Mouse (Mus musculus): ENCODE results near the gene Gm17657.
"Not testable (repeated sequence)": the region's sequence is repeated elsewhere in the genome, so short reads cannot be mapped to it uniquely, and the experiment has no call there.

Gene Gm17657

DNA sequence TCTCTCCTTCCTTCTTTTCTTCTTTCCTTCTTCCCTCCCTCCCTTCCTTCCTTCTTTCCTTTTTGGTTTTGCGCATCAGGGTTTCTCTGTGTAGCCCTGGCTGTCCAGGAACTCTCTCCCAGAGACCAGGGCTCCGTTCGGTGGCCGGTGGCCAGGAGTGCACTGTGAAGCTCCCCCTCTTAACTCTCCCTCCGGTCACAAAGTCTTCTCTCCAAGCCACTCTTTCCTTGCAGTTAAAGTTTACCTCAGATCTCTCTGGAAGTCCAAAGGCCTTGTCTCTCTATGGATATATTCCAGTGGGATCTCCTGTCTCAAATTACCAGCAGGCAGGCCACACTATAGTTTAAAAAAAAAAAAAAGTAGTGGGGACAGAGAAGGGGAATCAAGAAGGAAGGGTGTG, 4.2 kb downstream of the Gm17657 start:
- no peak for DNase-seq

GRCm38 (mm10) chr17:29544064-29544463, 5.4 kb downstream of the Gm17657 start:
- no peak for DNase-seq

DNA sequence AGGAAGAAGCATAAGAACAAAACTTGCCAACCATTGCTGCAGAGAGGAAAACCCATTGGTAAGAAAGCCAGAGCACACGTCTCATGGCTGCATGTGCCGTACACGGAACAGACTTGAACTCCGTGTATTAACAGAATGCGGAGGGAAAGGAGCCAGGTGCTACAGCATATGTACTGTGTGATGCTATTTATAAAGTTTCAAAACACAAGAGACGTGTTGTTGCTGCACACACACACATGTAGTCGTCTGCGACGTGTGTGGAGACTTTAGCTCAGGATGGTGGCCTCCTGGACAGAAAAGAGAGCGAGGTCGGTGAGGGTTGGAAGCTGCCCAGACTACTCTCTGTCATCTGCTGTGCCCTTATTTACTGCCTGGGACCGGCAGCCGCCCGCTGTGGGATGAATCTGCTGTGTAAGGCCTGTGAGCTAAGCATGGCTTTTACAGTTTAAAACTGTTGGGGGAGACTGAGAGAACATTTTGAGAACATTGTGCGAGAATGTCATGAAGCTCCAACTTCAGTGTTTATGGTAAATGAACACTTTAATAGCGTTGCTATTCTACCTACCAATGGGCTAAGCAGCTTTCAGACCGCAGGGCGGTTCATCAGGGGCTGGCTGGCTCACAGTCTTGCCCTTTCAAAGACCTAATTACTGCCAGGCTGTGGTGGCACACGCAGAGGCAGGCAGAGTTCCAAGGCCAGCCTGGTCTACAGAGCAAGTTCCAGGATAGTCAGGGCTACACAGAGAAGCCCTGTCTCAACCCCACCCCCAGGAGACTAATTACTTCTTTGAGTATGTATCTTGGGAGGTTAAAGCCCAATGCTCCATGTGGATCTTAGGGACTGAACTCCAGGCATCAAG, 6.4 kb downstream of the Gm17657 start:
- no peak for DNase-seq

DNA sequence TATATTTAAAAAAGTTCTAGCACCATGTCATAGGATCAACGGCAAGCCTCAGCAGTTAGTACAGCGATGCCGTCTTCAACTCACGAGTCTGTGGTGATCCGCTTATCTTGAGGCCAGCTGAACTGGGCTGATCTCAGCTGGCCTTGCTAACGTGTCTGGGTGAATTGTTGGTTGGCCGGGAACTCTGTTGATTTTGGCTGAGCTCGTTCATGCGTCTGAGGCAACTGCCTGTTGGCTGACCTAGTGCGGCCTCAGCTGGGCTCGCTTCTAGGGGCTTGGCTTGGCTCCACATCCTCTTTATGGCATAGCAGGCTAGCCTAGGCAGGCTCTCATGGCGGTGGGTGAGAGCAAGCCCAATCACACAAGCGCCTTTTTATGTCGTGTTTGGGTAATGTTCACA, 8.0 kb downstream of the Gm17657 start:
- DNase-seq, result no peak

DNA sequence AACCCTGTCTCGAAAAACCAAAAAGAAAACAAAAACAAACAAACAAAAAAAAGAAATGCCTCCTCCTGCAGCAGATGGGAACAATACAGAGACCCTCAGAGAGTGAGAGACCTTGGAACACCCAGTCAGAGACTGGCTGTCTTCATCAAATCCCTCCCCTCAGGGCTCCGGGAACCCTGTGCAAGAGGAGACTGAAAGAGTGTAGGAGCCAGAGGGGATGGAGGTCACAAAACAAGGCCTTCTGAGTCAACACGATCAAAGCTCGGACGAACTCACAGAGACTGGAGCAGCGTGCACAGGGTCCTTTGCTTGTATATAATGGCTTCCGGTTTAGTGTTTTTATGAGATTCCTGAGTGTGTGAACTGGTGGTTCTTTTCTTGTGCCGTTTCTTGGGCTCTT, 9.0 kb downstream of the Gm17657 start:
- DNase-seq, result no peak

DNA sequence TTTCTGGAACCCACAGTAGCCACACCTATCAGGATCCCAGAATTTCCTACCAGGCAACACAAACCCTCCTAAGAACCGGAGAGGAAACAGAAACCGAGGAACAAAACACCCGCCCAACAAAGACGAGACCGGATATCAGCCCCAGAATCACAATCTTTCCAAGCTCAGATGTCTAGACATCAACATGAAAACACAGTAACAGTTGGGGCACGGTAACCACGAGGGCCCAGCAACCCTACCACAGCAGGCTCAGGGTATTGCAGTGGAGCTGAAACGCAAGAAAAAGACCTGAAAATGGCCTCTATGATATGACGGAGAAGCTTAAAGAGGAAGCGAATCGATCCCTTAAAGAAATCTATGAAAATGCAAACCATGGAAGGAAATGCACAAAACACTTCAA, 15.6 kb downstream of the Gm17657 start:
- DNase-seq, result peak; percentile 30

DNA sequence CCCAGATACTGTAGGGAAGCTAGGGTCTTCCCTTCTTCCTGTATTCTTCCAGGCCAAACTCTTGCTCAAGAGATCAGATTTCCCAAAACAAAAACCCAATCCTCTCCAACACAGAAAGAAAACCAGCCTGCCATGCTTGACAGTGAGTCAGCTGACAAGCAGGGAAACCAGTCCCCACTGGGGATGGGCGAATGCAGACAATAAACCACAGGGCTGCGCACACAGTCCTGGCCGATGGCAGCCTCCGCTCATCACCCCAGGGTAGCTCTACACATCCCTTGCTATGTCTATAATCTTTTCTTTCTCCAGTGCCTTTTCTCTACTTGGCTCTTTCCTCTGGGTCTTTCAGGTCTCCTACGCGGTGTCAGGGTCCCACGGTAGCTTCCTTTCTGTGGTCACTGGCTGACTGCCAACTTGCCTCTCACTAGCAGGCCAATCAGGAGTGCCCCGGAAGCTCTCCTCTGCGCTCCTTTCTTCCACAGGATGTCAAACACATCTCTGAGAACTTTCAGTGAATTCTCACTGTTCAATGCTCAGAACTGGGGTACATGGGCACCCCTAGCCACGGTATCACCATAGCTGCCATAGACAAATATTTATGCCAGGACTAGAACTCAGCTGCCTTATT, 17.6 kb downstream of the Gm17657 start:
- peak; percentile 78 for DNase-seq

DNA sequence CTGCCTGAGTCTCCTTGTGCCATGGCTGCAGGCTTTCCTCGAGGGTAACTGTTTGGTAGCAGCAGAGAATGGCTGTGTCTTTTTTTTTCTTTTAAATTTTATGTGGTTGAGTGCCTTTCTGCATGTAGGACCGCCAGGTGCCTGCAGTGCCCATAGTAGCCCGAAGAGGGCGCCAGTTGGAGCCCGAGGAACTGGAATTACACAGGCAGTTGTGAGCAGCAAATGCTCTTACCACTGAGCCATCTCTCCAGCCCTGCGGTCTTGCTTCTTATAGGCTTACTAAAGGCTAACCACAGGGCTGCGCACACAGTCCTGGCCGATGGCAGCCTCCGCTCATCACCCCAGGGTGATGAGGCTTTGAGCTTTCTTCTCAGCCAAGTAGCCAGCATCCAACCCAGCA, 18.2 kb downstream of the Gm17657 start:
- DNase-seq, result peak; percentile 70

GRCm38 (mm10) chr17:29530508-29530907, 18.9 kb downstream of the Gm17657 start:
- no peak for DNase-seq

DNA sequence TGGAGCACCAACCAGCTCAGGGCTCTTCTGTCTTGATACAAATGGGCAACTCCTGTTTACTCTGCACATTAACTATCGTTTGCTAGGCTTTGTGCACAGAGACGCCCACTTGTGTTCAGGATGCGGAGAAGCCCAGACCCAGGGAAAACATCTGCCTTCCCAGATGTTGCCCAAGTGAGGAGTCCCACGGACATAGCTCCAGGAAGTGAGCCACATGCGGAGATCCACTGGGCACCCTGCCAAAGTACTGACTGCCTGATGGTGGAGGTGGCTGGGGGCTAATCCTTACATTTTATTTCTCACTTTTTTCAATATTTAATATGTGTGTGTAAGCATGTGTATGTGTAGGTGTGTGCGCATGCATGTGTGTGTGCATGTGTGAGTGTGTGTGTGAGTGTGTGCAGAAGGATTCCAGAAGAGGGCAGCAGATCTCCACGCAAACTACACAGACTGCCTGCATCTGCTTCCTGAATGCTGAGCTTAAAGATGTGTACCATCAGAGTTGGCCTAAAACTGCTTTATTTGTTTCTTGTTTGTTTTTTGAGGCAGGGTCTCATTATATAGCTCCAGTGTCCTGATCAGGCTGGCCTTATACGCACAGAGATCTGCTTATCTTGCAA, 20.8 kb downstream of the Gm17657 start:
- peak; percentile 40 for DNase-seq

- no peak for DNase-seq
Measured at GRCm38 (mm10) chr17:29525613-29526012, 23.8 kb downstream of the Gm17657 start.

DNA sequence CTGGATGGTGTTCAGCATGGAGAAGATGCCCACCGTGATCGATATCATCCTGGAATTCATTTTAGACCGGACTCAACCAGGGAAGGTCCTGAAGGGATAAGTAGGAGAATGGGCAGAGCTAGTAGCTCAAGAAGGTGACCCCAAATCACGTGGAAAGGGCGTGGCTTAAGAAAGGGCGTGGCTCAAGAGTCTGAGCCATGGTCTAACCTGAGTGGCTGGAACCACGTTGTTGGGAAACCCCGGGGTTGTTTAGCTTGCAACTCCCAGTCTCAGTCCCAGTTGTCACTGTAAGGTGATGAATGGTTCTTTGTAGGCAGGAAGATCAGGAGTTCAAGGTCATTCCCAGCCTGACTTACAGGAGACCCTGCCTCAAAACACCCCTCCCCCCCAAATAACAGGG, 29.7 kb downstream of the Gm17657 start:
- no peak for DNase-seq

DNA sequence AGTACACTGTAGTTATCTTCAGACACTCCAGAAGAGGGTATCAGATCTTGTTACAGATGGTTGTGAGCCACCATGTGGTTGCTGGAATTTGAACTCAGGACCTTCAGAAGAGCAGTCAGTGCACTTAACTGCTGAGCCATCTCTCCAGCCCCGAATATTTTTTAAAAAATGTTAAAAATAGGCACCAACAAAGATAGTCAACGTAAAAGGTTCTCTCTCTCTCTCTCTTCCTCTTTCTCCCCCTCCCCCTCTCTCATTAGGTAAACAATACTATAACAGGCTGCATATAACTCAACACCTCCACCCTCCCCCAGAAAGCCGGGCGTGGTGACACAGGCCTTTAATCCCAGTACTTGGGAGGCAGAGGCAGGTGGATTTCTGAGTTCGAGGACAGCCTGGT, 30.8 kb downstream of the Gm17657 start:
- DNase-seq, result not testable (repeated sequence)

DNA sequence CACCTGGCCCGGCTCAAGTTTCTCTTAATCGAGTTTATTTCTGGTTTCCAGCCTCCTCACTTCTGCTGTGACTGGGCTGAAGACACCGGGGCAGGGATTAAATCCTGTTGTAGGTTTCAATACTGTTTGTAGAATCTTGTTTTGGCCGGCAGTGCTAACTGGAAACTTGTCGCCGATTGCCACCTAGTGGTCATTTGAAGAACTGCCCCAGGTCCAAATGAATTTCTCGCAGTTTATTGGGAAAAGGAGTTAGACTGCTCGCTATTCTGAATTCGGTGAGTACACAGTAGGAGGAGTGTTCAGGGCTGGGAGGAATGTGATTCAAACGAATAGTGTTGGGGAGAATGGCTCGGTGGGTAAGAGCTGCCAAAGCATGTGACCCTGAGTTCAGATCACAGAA, 35.0 kb downstream of the Gm17657 start:
- DNase-seq, result peak; percentile 80

- peak; percentile 79 for DNase-seq
Measured at GRCm38 (mm10) chr17:29513044-29513730, 36.3 kb downstream of the Gm17657 start.

GRCm38 (mm10) chr17:29510691-29511090, 38.7 kb downstream of the Gm17657 start:
- no peak for DNase-seq

DNA sequence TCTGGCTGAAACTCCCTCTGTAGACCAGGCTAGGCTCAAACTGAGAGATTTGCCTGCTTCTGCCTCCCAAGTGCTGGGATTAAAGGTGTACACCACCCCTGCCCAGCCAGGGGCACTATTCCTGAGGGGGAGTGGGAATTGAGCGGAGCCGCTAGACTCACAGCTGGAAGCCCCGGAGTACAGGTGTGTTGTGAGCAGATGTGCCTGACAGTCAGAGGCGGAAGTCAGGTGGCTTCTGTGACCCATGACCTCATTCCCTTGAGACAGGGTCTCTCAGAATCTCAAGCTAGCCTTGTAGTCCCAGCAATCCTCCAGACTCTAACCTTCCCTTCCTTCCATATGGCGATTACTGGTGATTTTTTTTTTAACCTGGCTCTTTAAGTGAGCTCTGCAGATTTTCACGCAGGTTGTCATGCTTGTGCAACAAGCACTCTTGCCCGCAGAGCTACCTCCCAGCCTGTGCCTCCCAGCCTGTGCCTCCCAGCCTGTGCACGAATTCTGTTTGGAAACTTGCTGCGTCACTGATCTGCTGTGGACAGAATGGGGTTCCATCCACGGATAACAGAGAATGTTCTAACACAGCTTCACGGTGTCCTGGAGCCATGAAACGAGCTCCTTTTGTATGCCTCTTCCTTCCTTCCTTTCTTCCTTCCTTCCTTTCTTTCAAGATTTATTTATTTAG, 40.4 kb downstream of the Gm17657 start:
- no peak for DNase-seq

DNA sequence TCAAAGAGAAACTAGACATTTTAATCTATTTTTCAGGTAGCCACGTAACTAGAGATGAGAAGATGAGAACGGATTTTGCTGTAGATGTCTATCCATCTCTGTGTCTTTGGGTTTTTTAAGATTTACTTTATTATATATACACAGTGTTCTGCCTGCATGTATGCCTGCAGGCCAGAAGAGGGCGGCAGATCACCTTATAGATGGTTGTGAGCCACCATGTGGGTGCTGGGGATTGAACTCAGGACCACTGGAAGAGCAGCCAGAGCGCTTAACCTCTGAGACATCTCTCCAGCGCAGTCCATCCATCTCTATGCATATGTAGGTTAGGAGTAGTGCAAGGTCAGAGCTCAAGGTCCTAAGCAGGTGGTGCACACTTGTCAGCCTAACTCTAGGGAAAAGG, 45.7 kb downstream of the Gm17657 start:
- DNase-seq, result peak; percentile 61

DNA sequence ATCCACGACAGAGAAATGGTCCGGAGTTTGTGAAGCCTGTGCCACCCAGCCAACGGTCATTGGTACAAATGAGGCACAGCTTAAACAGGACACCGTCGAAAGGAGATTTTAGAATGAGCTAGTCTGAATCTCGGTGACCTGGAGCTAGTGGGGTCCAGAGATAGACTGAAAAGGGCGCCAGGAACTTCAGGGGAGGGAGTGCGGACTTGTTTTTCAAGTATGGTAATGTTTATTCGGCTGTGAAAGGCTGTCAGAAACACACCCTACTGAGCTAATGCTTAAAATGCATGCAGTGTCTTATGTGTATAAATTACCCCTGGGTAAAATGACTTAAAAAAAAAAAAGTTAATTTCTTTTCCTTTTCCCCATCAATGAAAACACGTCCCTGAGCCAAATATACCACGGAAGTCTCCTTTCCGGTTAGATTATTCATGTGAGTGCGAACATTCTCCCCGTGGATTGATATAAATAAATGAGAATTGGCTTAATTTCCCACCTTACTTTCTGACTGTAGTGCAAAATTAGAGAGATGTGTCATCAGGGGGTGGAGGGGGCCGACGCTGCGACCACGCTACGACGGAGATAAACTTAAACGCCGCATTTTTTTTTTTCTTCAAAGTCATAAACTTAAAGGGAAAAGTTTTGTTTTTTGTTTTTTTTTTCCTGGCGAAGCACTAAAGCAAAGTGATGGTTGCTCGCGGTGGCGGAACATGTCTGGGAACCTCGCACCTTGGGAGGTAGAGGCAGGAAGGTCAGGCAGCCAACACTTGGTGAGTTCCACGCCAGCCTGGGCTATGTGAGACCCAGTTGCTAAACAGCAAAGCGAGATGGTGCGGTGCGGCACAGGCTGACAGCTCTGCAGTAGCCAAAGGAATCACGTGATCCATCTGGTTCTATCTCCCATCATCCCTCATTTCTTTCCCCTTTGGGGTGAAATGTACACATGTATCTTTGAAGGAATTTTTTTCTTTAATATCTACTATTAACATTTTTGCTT, 46.5 kb downstream of the Gm17657 start:
- peak; percentile 35 for DNase-seq

GRCm38 (mm10) chr17:29502005-29502668, 47.3 kb downstream of the Gm17657 start:
- DNase-seq, result no peak
